Mouse (Mus musculus) CD4-positive, CD25-positive, alpha-beta regulatory T cell, adult 2 months (primary cell): ENCODE measurements around the gene Ncmap.

Experiments
- DNase-seq: peaks from one replicate; pipeline ENCODE4 v3.0.0-alpha.2; 2012; ENCODE audit warnings: low read depth, low spot score

Ncmap gene

DNA sequence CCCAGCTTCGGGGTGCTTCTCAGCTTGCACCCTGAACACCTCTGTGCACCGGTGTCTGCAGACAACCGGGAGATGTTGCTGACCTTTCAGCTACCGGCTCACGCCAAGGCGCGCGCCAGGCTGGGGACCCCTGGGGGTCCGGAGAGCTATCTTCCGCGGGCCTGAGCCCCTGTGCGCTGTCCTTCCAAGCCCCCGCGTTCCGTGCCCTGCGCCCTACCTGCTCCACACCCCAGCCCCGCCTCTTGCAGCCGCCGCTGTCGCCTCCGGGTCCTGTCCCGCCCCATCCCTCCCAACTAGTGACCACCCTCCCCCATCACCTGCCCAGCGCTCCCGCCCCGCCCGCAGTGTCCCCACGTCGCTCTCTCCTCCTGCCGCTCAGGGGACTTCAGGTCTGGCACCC lies at the start of gene Ncmap:
TSS of gene Ncmap (minus strand) at position 237 of the 400 bp plus-strand sequence.
- peak; percentile 48 for DNase-seq

- no peak for DNase-seq
These were observed 44.4 kb upstream of the Ncmap start for GRCm38 (mm10) chr4:135442473-135442872.

DNA sequence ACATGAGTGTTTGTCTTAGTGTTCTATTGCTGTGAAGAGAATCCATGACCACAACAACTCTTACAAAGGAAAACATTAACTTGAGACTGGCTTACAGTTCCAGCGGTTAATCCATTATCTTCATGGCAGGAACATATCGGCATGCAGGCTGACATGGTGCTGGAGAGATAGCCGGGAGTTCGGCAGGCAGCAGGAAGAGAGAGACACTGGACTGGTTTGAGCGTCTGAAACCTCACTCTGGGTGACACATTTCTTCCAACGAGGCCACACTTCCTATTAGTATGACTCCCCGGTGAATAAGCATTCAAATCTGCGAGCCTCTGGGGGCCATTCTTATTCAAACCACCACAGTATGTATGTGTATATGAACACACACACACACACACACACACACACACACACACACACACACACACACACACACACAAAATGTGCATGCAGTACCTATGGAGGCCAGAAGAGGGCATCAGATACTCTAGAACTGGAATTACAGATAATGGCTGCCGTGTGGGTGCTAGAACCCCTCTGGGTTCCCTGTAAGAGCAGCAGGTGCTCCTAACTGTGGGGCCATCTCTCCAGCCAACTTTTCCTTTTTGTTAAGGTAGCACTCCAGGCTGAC lies 42.0 kb upstream of the Ncmap start:
- DNase-seq, result peak; percentile 78

GRCm38 (mm10) chr4:135439188-135439647 lies 41.2 kb upstream of the Ncmap start:
- peak; percentile 89 for DNase-seq

- peak; percentile 26 for DNase-seq
These were observed 39.9 kb upstream of the Ncmap start for GRCm38 (mm10) chr4:135437924-135438323.

GRCm38 (mm10) chr4:135436291-135436690 lies 38.3 kb upstream of the Ncmap start:
- DNase-seq, result peak; percentile 87

DNA sequence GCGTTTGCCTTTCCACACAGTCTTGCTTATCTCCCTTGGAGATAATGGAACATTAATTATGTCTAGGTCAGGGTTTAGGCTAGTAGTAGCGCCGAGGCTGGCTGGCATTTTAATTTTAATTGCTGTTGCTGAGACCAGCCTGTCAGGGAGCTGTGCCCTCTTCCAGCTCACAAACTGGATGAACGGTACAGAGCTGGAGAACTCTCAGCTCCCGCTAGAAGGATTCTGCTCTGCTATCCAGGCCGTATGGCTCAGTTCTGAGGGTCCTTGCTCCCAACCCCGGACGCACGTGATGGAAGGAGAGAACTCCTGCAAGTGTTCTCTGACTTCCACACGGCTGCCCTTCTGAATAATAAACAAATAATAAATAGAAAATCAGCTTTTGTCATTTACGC lies 36.4 kb upstream of the Ncmap start:
- no peak for DNase-seq

GRCm38 (mm10) chr4:135433443-135434394 lies 35.7 kb upstream of the Ncmap start, which contains the start of gene Rcan3:
Gene Rcan3 (minus strand): TSS chr4:135433853.
- DNase-seq, result peak; percentile 93

DNA sequence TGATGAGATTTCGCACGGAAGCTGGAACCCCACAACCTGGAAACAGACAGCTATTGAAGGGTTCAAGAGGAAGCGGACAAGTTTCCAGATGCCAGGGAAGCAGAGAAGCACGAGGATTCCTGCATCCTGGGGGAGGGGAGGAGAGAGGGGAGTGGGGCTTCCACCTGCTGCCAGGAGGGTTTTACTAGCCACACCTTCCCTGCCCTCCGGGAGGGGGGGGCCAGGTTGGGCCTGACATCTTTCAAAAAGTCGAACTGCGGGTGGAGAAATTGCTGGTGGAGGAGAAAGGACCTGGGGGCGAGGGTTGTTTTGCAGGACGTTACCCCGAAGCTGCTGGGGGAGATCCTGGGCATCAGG lies 35.0 kb upstream of the Ncmap start:
- DNase-seq, result peak; percentile 51

GRCm38 (mm10) chr4:135429990-135430760 lies 32.1 kb upstream of the Ncmap start:
- DNase-seq, result no peak

GRCm38 (mm10) chr4:135429383-135429782 lies 31.4 kb upstream of the Ncmap start:
- DNase-seq, result peak; percentile 35

GRCm38 (mm10) chr4:135426587-135426986 lies 28.6 kb upstream of the Ncmap start:
- DNase-seq, result peak; percentile 41

GRCm38 (mm10) chr4:135425625-135426024 lies 27.6 kb upstream of the Ncmap start:
- DNase-seq, result no peak

GRCm38 (mm10) chr4:135420961-135421360 lies 22.9 kb upstream of the Ncmap start:
- no peak for DNase-seq

- DNase-seq, result no peak
These were observed 22.4 kb upstream of the Ncmap start for GRCm38 (mm10) chr4:135420416-135420815.

DNA sequence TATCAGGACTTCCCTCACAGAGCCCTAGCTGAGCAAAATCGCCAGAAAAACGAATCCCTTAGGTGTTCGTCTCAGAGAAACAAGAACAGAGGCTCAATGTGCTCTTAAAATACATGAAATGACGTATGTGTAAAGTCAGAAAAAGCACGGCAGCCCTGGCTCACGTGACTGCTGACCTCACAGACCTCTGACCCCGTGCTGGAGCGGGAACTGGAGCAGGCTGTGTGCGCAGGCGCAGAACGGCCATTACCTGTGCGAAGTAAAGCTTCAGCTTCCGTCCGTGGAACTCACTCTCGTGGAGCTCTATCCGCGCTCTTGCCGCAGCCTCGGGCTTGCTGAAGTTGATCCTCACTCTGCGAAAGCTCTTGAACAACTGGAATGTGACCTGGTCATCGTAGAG lies 22.0 kb upstream of the Ncmap start:
- no peak for DNase-seq

DNA sequence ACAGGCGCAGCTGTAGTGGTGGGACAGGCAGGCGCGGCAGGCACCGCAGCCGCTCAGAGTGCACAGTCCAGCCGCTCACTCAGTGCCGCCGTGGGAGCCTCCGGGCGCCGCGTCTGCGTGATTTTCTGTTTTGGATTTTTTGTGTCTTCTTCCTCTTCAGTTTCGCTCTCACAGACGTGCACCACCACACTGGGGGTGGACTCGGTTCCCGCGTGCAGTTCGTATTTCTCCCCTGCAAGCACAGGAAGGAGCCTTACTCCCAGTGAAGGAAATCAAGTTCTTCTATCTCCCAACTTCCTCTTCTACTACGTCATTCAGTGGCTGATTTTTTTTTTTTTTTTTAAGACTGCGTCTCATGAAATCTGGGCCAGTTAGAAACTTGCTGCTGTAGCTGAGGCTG lies 18.3 kb upstream of the Ncmap start:
- peak; percentile 71 for DNase-seq

- no peak for DNase-seq
These were observed 15.5 kb upstream of the Ncmap start for GRCm38 (mm10) chr4:135413491-135413890.

DNA sequence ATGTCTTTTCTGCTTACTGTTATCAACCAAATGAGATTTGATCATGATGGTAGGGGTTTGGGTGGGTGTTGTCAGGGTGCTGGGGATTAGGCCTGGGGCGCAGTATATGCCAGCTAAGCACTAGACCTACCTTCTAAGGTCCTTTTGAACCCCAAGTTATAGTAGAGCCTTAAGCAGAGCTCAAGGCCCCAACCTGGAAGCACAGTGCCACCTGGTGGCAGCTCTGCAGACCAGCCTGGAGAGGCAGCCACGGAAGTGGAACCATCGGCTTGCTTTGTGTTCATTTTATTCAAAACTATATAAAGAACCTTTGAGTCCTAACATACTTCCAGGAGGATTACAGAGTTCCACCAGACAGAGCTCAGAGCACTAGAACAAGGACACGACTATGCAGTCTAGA lies 13.6 kb upstream of the Ncmap start:
- DNase-seq, result peak; percentile 93

GRCm38 (mm10) chr4:135406180-135406579 lies 8.2 kb upstream of the Ncmap start:
- DNase-seq, result peak; percentile 97

DNA sequence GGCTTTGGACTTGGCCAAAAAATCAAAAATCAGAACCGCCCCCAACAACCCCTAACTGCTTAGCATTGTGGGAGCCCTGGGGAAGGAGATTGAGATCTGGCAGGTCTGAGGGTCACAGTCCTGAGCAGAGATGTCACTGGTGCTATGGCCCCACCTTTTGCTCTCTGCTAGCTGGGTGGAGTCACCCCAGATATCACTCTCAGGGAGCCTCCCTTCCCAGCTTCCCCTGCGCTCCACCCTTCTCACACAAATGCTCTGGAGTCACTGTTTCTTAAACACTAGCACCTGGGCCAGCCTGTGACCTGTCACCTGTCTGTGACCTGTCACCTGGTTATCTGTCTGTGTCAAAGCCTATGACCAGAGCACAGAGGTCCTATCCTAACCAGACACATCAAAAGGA lies 6.9 kb upstream of the Ncmap start:
- peak; percentile 50 for DNase-seq

DNA sequence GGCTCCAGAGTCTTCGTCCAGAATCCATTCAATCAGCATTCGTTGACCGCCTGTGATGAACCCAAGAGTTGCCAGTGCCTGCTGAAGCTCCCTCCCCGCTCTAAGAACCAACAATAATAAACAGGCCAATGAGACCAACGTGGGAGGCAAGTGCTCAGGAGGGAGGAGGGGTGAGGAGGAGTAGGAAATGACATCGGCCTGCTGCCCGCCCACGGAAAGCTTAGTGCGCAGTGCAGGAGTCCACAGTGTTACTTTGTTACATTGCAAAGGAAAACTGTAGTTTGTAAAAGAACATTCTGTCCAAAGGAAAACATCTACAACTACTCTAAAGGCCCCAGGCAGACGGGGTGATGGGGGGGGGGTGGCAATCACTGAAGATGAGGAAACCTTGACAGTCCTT lies 6.0 kb upstream of the Ncmap start:
- DNase-seq, result peak; percentile 83
